Mouse (Mus musculus) olfactory bulb, adult 2 months (tissue): Measurements from ENCODE around the gene Lrmda.

Experiments
- CTCF ChIP-seq: fragments of 200-500 bp; IDR thresholded peaks from 2 replicates; pipeline ENCODE4 v1.5.1; 2012; ENCODE audit warnings: low read depth, mild to moderate bottlenecking, low read length, moderate library complexity; ENCODE audit not compliant: insufficient read depth
- POLR2A ChIP-seq: fragments of 200-500 bp; IDR thresholded peaks from 2 replicates; pipeline ENCODE4 v1.6.1; 2012; ENCODE audit warnings: mild to moderate bottlenecking, low read depth, low read length, moderate library complexity; ENCODE audit not compliant: insufficient read depth

- TF ChIP-seq POLR2A (no peak), CTCF (no peak)
Observed at GRCm38 (mm10) chr14:22940576-22940975, 921.1 kb downstream of the Lrmda start.
